Comparison of ENCODE assay signal across 8 mouse cellular contexts in the genomic region with DNA sequence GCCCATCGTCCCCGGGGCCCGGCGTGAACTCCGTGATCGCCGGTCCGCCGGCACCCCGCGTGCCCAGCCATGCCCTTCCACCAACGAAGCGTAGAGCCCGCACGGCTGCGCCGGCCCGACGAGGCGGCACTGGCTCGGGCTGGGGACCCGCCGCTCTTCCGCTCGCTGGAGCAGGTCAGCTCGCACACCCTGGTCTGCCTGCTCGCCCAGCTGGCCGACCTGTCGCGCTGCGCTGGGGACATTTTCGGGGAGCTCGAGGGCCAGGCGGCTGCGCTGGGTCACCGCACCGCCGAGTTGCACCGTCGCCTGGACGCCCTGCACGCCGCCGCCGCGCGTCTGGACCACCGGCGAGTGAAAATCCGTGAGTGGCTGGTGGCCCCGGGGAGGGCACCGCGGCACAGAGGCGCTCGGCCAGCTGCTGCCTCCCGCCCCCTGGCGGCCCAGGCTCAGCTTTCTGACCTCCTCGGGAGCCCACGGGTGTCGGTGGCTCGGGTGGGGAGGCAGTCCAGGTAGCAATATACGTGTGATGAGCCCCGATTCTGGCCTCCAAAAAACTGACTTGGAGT. TPM values are rescaled to one million over a fixed set of nuclear protein-coding genes. Genes with fewer than 3 reads are reported as not detected.
DNase-seq lines count a peak whose midpoint lies in the region; ATAC-seq and TF ChIP-seq lines count a peak whose summit lies in the region.

A gene (plus strand): TSS at position 70 of the 566 bp plus-strand sequence.

- peak; percentile 60 to 63 for DNase-seq in B cell, adult 2 months
- DNase-seq in adrenal gland, postnatal 4 days (ENCODE audit: low spot score in 2 of 2): peak; percentile 16 to 27
- DNase-seq in forebrain, embryonic 14.5 days (ENCODE audit: low spot score): peak; percentile 51
- peak; percentile 80 for DNase-seq in heart, postnatal 14 days
- DNase-seq in kidney, postnatal 4 days: peak; percentile 81 to 87
- peak; percentile 76 for DNase-seq in lung, embryonic 14.5 days
- peak; percentile 31 for DNase-seq in ovary, postnatal 14 days (ENCODE audit: low spot score)
- peak; percentile 44 to 74 for DNase-seq in urinary bladder, adult 18-20 months (ENCODE audit: low spot score in 2 of 2)

- H3K4me1 ChIP-seq in forebrain, embryonic 14.5 days (ENCODE audit: control insufficient read depth, insufficient read depth, low read length): no peaks in the 10 kb centered on the region
- no peaks in the 10 kb centered on the region for H3K4me1 ChIP-seq in lung, embryonic 14.5 days (ENCODE audit: insufficient read depth)

- peak within 1 kb of the TSS; percentile 77 for H3K9ac ChIP-seq in forebrain, embryonic 14.5 days (ENCODE audit: low read length)
- H3K9ac ChIP-seq in lung, embryonic 14.5 days: peak within 1 kb of the TSS; percentile 82

- H3K4me2 ChIP-seq in forebrain, embryonic 14.5 days (ENCODE audit: low read length): peak within 1 kb of the TSS; percentile 99
- H3K4me2 ChIP-seq in lung, embryonic 14.5 days: peak within 1 kb of the TSS; percentile 95

- H3K4me3 ChIP-seq in forebrain, embryonic 14.5 days (ENCODE audit: low read depth, low read length): peak within 1 kb of the TSS; percentile 69
- peak within 1 kb of the TSS; percentile 73 for H3K4me3 ChIP-seq in lung, embryonic 14.5 days (ENCODE audit: low read depth, low read length)

- peak; percentile 66 for TF ChIP-seq CTCF in lung, embryonic 14.5 days (IDR thresholded peaks at IDR 0.05; ENCODE audit: low read depth)

- H3K36me3 ChIP-seq in forebrain, embryonic 14.5 days (ENCODE audit: control insufficient read depth, insufficient read depth, low read length): no peaks in the 10 kb centered on the region
- no peaks in the 10 kb centered on the region for H3K36me3 ChIP-seq in lung, embryonic 14.5 days (ENCODE audit: insufficient read depth)

- no peaks in the 10 kb centered on the region for H3K9me3 ChIP-seq in forebrain, embryonic 14.5 days (replicated peaks; ENCODE audit: control insufficient read depth, low read length)
- H3K9me3 ChIP-seq in lung, embryonic 14.5 days (ENCODE audit: low read depth, low read length): no peaks in the 10 kb centered on the region

- H3K27ac ChIP-seq in forebrain, embryonic 14.5 days (ENCODE audit: low read depth, low read length): peak within 1 kb of the TSS; percentile 33; the same call in 1 of the 2 replicates
- peak within 1 kb of the TSS; percentile 72 for H3K27ac ChIP-seq in lung, embryonic 14.5 days (ENCODE audit: low read depth)

- H3K27me3 ChIP-seq in forebrain, embryonic 14.5 days (replicated peaks; ENCODE audit: control insufficient read depth, insufficient read depth, low read length): peaks cover 5% of the 10 kb centered on the region; the same call in 1 of the 2 replicates
- H3K27me3 ChIP-seq in lung, embryonic 14.5 days (ENCODE audit: insufficient read depth, low read length): peaks cover 5% of the 10 kb centered on the region; the same call in 1 of the 2 replicates

- WGBS in forebrain, embryonic 14.5 days: under 1% methylated on average over 63 of the region's 63 CpGs
- WGBS in lung, embryonic 14.5 days: 1% methylated on average over 53 of the region's 63 CpGs

- peak; percentile 77 for ATAC-seq in forebrain, embryonic 14.5 days
- ATAC-seq in lung, embryonic 14.5 days (ENCODE audit: insufficient read depth): peak; percentile 84

- intact Hi-C loops in heart, postnatal 14 days (cut with DNase I): loop anchor here (2.0 to 5.0 kb wide), 3 partner anchors 70 to 208 kb away; no protein-coding TSS in a partner anchor

RNA-seq across cellular contexts. Expression of the gene that starts here (rescaled TPM):
- 10 to 100 TPM in 1 of 2 experiments, 1 to 10 TPM in 1; 8.3 to 13.4 TPM for total RNA-seq in adrenal gland, postnatal 4 days (2021)
- polyA plus RNA-seq in forebrain, embryonic 14.5 days (2014; fragmentation: Nextera tagmentation; extraction: Ambion mirVana): 17.1 and 17.9 TPM in 2 replicates
- total RNA-seq in heart, postnatal 14 days (2021): 10 to 100 TPM; 20.2 to 21.6 TPM
- polyA plus RNA-seq in lung, embryonic 14.5 days (2014; fragmentation: Nextera tagmentation; extraction: Ambion mirVana): 5.5 and 7.0 TPM in 2 replicates

Comparison
In these comparisons a context has a peak if more than half of its experiments do, and no peak if none do; other contexts are left out.
1. Peak in every context shown above with its lines: DNase-seq, ATAC-seq, H3K4me3 ChIP-seq and H3K27ac ChIP-seq.
2. DNase-seq: peak in every context shown above with its lines; median percentile 84 in kidney, postnatal 4 days; 80 in heart, postnatal 14 days; 76 in lung, embryonic 14.5 days; 62 in B cell, adult 2 months; 59 in urinary bladder, adult 18-20 months; 51 in forebrain, embryonic 14.5 days; 31 in ovary, postnatal 14 days; 22 in adrenal gland, postnatal 4 days.